Mouse (Mus musculus) CH12.LX (cell line): ENCODE measurements at regions not wholly inside any gene's neighbourhood (a gene's known extent, or its start where the extent isn't known, plus 50 kb on each side); places are given as distances from the start of the nearest gene placed in this dataset.

Experiments used
- DNase-seq: peaks from one replicate; pipeline ENCODE4 v3.0.0-alpha.2; 2013; ENCODE audit errors: extremely low read depth
- H3K27ac ChIP-seq: 2 replicates; pipeline ENCODE4 v1.5.1; 2012; ENCODE audit warnings: low read depth, mild to moderate bottlenecking, control low read depth, moderate library complexity; ENCODE audit not compliant: insufficient read depth
- H3K27me3 ChIP-seq: replicated peaks from 2 replicates; pipeline ENCODE3; 2012; ENCODE audit warnings: inconsistent platforms
- H3K36me3 ChIP-seq, 2 experiments: replicated peaks in 1 of 2; 2 replicates each; pipeline versions ENCODE3 to v1.6.1; 2012; ENCODE audit warnings: inconsistent platforms in 1 of 2, low read length in 1 of 2, mild to moderate bottlenecking in 1 of 2, mixed read lengths in 1 of 2, moderate library complexity in 1 of 2; ENCODE audit not compliant: control insufficient read depth in 1 of 2, insufficient read depth in 1 of 2
- H3K4me1 ChIP-seq, 2 experiments: 2 replicates each; pipeline ENCODE4 v1.6.1; 2012; ENCODE audit warnings: inconsistent platforms in 1 of 2, moderate library complexity in 1 of 2; ENCODE audit not compliant: insufficient read depth in 2 of 2, control insufficient read depth in 1 of 2
- H3K4me2 ChIP-seq: 2 replicates; pipeline ENCODE4 v1.6.1; 2012; ENCODE audit warnings: low read depth, mild to moderate bottlenecking, control low read depth; ENCODE audit not compliant: poor library complexity, insufficient read depth, severe bottlenecking
- H3K4me3 ChIP-seq, 3 experiments: fragments of 150-350 bp in 1 of 3; sonication (generic) in 1 of 3; replicated peaks in 1 of 3; 2 replicates each; pipeline versions ENCODE3 to v1.5.1; 2011 to 2012; ENCODE audit warnings: low read depth in 2 of 3, low read length in 2 of 3, mild to moderate bottlenecking in 2 of 3, moderate library complexity in 2 of 3, control low read depth in 1 of 3, improper control_type of control experiment in 1 of 3, inconsistent platforms in 1 of 3, mixed read lengths in 1 of 3; ENCODE audit not compliant: poor library complexity in 1 of 3
- H3K79me2 ChIP-seq: replicated peaks from 2 replicates; pipeline ENCODE4 v1.6.1; 2012; ENCODE audit warnings: mild to moderate bottlenecking, moderate library complexity; ENCODE audit not compliant: control insufficient read depth, poor library complexity, insufficient read depth, severe bottlenecking; ENCODE audit errors: extremely low read depth
- H3K9ac ChIP-seq: 2 replicates; pipeline ENCODE4 v1.6.1; 2012; ENCODE audit warnings: low read depth, mild to moderate bottlenecking, control low read depth, moderate library complexity; ENCODE audit not compliant: insufficient read depth
- H3K9me3 ChIP-seq: replicated peaks from 2 replicates; pipeline ENCODE3; 2012; ENCODE audit warnings: low read length, inconsistent platforms, mixed read lengths
- BHLHE40 ChIP-seq: IDR thresholded peaks from 2 replicates; pipeline ENCODE4 v1.6.1; 2011; ENCODE audit warnings: mild to moderate bottlenecking, low read depth, low read length, improper control_type of control experiment
- CHD1 ChIP-seq: IDR thresholded peaks from 2 replicates; pipeline ENCODE4 v1.6.1; 2012; ENCODE audit warnings: low read depth, low read length, improper control_type of control experiment, inconsistent platforms
- CHD2 ChIP-seq: IDR thresholded peaks from 2 replicates; pipeline ENCODE4 v1.6.1; 2011; ENCODE audit warnings: low read length, improper control_type of control experiment
- E2F4 ChIP-seq: IDR thresholded peaks from 2 replicates; pipeline ENCODE4 v1.6.1; 2011; ENCODE audit warnings: low read depth, low read length, improper control_type of control experiment; ENCODE audit not compliant: insufficient replicate concordance
- ELF1 ChIP-seq: IDR thresholded peaks from 2 replicates; pipeline ENCODE4 v1.6.1; 2014; ENCODE audit warnings: low read depth, mild to moderate bottlenecking, inconsistent platforms, low read length, improper control_type of control experiment
- EP300 ChIP-seq: IDR thresholded peaks from 2 replicates; pipeline ENCODE4 v1.6.1; 2011; ENCODE audit warnings: low read length, improper control_type of control experiment
- ETS1 ChIP-seq: conservative IDR thresholded peaks from 2 replicates; pipeline ENCODE4 v1.6.1; 2012; ENCODE audit warnings: low read depth, mild to moderate bottlenecking, inconsistent platforms, low read length, improper control_type of control experiment, moderate library complexity
- GABPA ChIP-seq: IDR thresholded peaks from 2 replicates; pipeline ENCODE4 v1.6.1; 2012; ENCODE audit warnings: low read depth, low read length, improper control_type of control experiment, inconsistent platforms; ENCODE audit not compliant: insufficient replicate concordance
- HCFC1 ChIP-seq: IDR thresholded peaks from 2 replicates; pipeline ENCODE4 v1.6.1; 2012; ENCODE audit warnings: low read depth, mild to moderate bottlenecking, inconsistent platforms, low read length, improper control_type of control experiment
- IRF4 ChIP-seq: IDR thresholded peaks from 2 replicates; pipeline ENCODE4 v1.6.1; 2014; ENCODE audit warnings: low read depth, mild to moderate bottlenecking, inconsistent platforms, low read length, improper control_type of control experiment
- JUN ChIP-seq: IDR thresholded peaks from 2 replicates; pipeline ENCODE4 v1.6.1; 2011; ENCODE audit warnings: low read depth, mild to moderate bottlenecking, low read length, improper control_type of control experiment, moderate library complexity; ENCODE audit not compliant: insufficient read depth
- KAT2A ChIP-seq: IDR thresholded peaks from 2 replicates; pipeline ENCODE4 v1.6.1; 2012; ENCODE audit warnings: low read length, improper control_type of control experiment, inconsistent platforms; ENCODE audit not compliant: insufficient replicate concordance
- MAFK ChIP-seq: IDR thresholded peaks from 2 replicates; pipeline ENCODE4 v1.6.1; 2011; ENCODE audit warnings: low read length, improper control_type of control experiment; ENCODE audit not compliant: insufficient replicate concordance
- MAX ChIP-seq: IDR thresholded peaks from 2 replicates; pipeline ENCODE4 v1.6.1; 2011; ENCODE audit warnings: low read length, improper control_type of control experiment
- MXI1 ChIP-seq: IDR thresholded peaks from 2 replicates; pipeline ENCODE4 v1.6.1; 2011; ENCODE audit warnings: mild to moderate bottlenecking, low read depth, low read length, improper control_type of control experiment
- NRF1 ChIP-seq: IDR thresholded peaks from 2 replicates; pipeline ENCODE4 v1.6.1; 2014; ENCODE audit warnings: low read depth, mild to moderate bottlenecking, inconsistent platforms, low read length, improper control_type of control experiment, moderate library complexity
- POLR2A ChIP-seq: IDR thresholded peaks from 2 replicates; pipeline ENCODE4 v1.6.1; 2011; ENCODE audit warnings: low read depth, mild to moderate bottlenecking, improper control_type of control experiment, low read length
- RAD21 ChIP-seq: IDR thresholded peaks from 2 replicates; pipeline ENCODE4 v1.6.1; 2011; ENCODE audit warnings: low read depth, mild to moderate bottlenecking, low read length, improper control_type of control experiment, moderate library complexity
- RCOR1 ChIP-seq: conservative IDR thresholded peaks from 2 replicates; pipeline ENCODE4 v1.6.1; 2012; ENCODE audit warnings: low read depth, mild to moderate bottlenecking, inconsistent platforms, low read length, improper control_type of control experiment
- SMC3 ChIP-seq: IDR thresholded peaks from 2 replicates; pipeline ENCODE4 v1.6.1; 2011; ENCODE audit warnings: low read depth, low read length, improper control_type of control experiment
- TCF12 ChIP-seq: IDR thresholded peaks from 2 replicates; pipeline ENCODE4 v1.6.1; 2014; ENCODE audit warnings: low read depth, mild to moderate bottlenecking, inconsistent platforms, low read length, improper control_type of control experiment
- USF2 ChIP-seq: conservative IDR thresholded peaks from 2 replicates; pipeline ENCODE4 v1.6.1; 2011; ENCODE audit warnings: low read depth, low read length, improper control_type of control experiment
- ZC3H11A ChIP-seq: IDR thresholded peaks from 2 replicates; pipeline ENCODE4 v1.6.1; 2012; ENCODE audit warnings: low read depth, mild to moderate bottlenecking, inconsistent platforms, low read length, improper control_type of control experiment
- ZKSCAN1 ChIP-seq: IDR thresholded peaks from 2 replicates; pipeline ENCODE4 v1.6.1; 2012; ENCODE audit warnings: low read depth, inconsistent platforms, low read length, improper control_type of control experiment, borderline replicate concordance
- ZMIZ1 ChIP-seq: IDR thresholded peaks from 2 replicates; pipeline ENCODE4 v1.6.1; 2012; ENCODE audit warnings: low read depth, mild to moderate bottlenecking, inconsistent platforms, low read length, improper control_type of control experiment
- ZNF384 ChIP-seq: IDR thresholded peaks from 2 replicates; pipeline ENCODE4 v1.6.1; 2012; ENCODE audit warnings: low read depth, low read length, improper control_type of control experiment, inconsistent platforms
- dilution Hi-C: fragments of 300-500 bp; cut with MboI; formaldehyde crosslinking; loops from 2 replicates; pipeline ENCODE4 v1.14.3; 2020; ENCODE audit warnings: low sequenced_read_pairs; ENCODE audit not compliant: extremely low pct_unique_long_range_greater_than_20kb, extremely low pct_ligation_motif_present
- in situ Hi-C: fragments of 300-500 bp; cut with MboI; formaldehyde crosslinking; loops from 3 replicates; pipeline ENCODE4 v1.14.3; 2019; ENCODE audit warnings: low sequenced_read_pairs, low pct_ligation_motif_present, low pct_unique_long_range_greater_than_20kb, mixed read lengths

- TF ChIP-seq MXI1 (no peak), ZNF384 (no peak), MAX (no peak), CHD1 (no peak), E2F4 (no peak), ETS1 (no peak), JUN (no peak), MAFK (no peak), GABPA (no peak), POLR2A (no peak), KAT2A (no peak), RCOR1 (no peak), IRF4 (no peak), TCF12 (no peak), NRF1 (no peak), ZMIZ1 (no peak), USF2 (no peak), SMC3 (no peak), ZC3H11A (no peak)
- H3K9me3 ChIP-seq = no peaks in the 10 kb centered on the region
- no peaks in the 10 kb centered on the region for H3K27me3 ChIP-seq
- no peaks in the 10 kb centered on the region for H3K36me3 ChIP-seq
- no peak overlapping the region for H3K27ac ChIP-seq
- H3K4me1 ChIP-seq = no peaks in the 10 kb centered on the region
- no peak overlapping the region for H3K4me2 ChIP-seq
- in situ Hi-C loops = no loop called here
- H3K4me3 ChIP-seq = no peak overlapping the region
- H3K79me2 ChIP-seq = no peaks in the 10 kb centered on the region
- H3K9ac ChIP-seq = no peak overlapping the region
- dilution Hi-C loops = no loop called here
- no peak for DNase-seq
Observed at GRCm38 (mm10) chr6:147316702-147317468, 52.9 kb upstream of the Pthlh start.

- H3K9me3 ChIP-seq = no peaks in the 10 kb centered on the region
- dilution Hi-C loops (no loop called here), in situ Hi-C loops (no loop called here)
- H3K4me2 ChIP-seq = no peak overlapping the region
- H3K27ac ChIP-seq = no peak overlapping the region
- no peaks in the 10 kb centered on the region for H3K79me2 ChIP-seq
- no peak overlapping the region for H3K9ac ChIP-seq
- H3K36me3 ChIP-seq = no peaks in the 10 kb centered on the region
- H3K4me3 ChIP-seq = no peak overlapping the region
- no peaks in the 10 kb centered on the region for H3K27me3 ChIP-seq
- no peak for DNase-seq
- TF ChIP-seq ZKSCAN1 (no peak), ELF1 (no peak), USF2 (no peak), BHLHE40 (no peak), ZMIZ1 (no peak), POLR2A (no peak), HCFC1 (no peak), EP300 (no peak), CHD2 (no peak), MXI1 (no peak), RAD21 (no peak), TCF12 (no peak), IRF4 (no peak), NRF1 (no peak)
- no peaks in the 10 kb centered on the region for H3K4me1 ChIP-seq
Observed at GRCm38 (mm10) chr6:147316140-147316539, 52.2 kb upstream of the Pthlh start.
